Mouse (Mus musculus): ENCODE data around the gene Mars. TPM values are rescaled to one million over a fixed set of nuclear protein-coding genes. Genes with fewer than 3 reads are reported as not detected.
A peak's percentile ranks its signal among the peaks of the same experiment; 100 is the strongest.

Gene Mars
- total and polyA plus RNA-seq, 3 experiments = 147 to 195 TPM; not detected in 1

DNA sequence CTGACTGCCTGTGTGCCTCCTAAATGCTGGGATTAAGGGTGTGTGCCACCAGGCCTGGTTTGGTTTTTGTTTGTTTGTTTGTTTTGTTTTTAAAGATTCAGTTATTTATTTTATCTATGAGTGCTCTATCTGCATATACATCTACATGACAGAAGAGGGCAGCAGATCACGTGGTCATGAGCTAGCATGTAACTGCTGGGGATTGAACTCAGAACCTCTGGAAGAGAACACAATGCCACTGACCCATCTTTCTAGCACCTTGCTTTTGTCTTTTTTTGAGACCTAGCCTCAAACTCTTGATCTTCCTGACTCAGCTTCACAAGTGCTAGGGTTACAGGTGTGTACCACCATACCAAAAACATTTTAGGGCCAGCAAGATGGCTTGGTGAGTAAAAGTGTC lies 23.7 kb upstream of the Mars start:
- TF ChIP-seq JUND (IDR thresholded peaks at IDR 0.05; ENCODE audit: low read depth, low read length) = no peak
- no peak for TF ChIP-seq MEF2A (IDR thresholded peaks at IDR 0.05; ENCODE audit: extremely low read depth, insufficient replicate concordance, low read depth, low read length, poor library complexity, severe bottlenecking)
- TF ChIP-seq KAT2A (conservative IDR thresholded peaks at IDR 0.05; ENCODE audit: low read depth, low read length) = no peak
- TF ChIP-seq CTCF (IDR thresholded peaks at IDR 0.05 in 2 of 3, conservative IDR thresholded peaks at IDR 0.05 in 1 of 3; ENCODE audit: control insufficient read depth in 1 of 3, insufficient read depth in 1 of 3, low read depth in 2 of 3, low read length in 3 of 3, poor library complexity in 1 of 3, severe bottlenecking in 1 of 3) = peak in 2 of 3 experiments; percentile 8 to 27; a peak in 1 of 6 replicates
- TF ChIP-seq USF2 (IDR thresholded peaks at IDR 0.05; ENCODE audit: borderline replicate concordance in 1 of 2, insufficient read depth in 1 of 2, low read depth in 1 of 2, low read length in 2 of 2) = 0 out of 4 replicates have a peak, but pooled peaks of 1 of the 2 experiments have one; percentile 8
- TF ChIP-seq USF1 (IDR thresholded peaks at IDR 0.05; ENCODE audit: low read depth, low read length) = peak; percentile 69
- Histone ChIP-seq H3K9me3 (replicated peaks; ENCODE audit: insufficient read depth, low read length) (no peaks in the 10 kb centered on the region), H3K27ac (ENCODE audit: control insufficient read depth, low read depth, low read length) (no peak overlapping the region), H3K27me3 (ENCODE audit: control insufficient read depth in 1 of 2, insufficient read depth in 2 of 2, low read length in 2 of 2) (no peaks in the 10 kb centered on the region), H3K9ac (ENCODE audit: control insufficient read depth, low read depth, low read length, poor library complexity, severe bottlenecking) (no peak overlapping the region), H3K79me2 (ENCODE audit: control insufficient read depth, insufficient read depth, low read length, poor library complexity) (no peaks in the 10 kb centered on the region; the same call in 1 of the 2 replicates), H3K4me3 (ENCODE audit: control insufficient read depth in 1 of 2, insufficient read depth in 1 of 2, low read depth in 2 of 2, low read length in 2 of 2) (no peak overlapping the region), H3K36me3 (ENCODE audit: control insufficient read depth in 1 of 2, insufficient read depth in 2 of 2, low read length in 2 of 2) (peaks cover 0 to 2% of the 10 kb centered on the region in 2 experiments; a peak in 1 of 4 replicates), H3K4me1 (ENCODE audit: control insufficient read depth in 1 of 2, insufficient read depth in 2 of 2, low read length in 2 of 2) (no peaks in the 10 kb centered on the region)
- no peak for DNase-seq (ENCODE audit: low read depth, low spot score)

GRCm38 (mm10) chr10:127333152-127333551 lies 21.6 kb upstream of the Mars start:
- no peaks in the 10 kb centered on the region for H3K4me1 ChIP-seq (ENCODE audit: control insufficient read depth in 1 of 2, insufficient read depth in 2 of 2, low read length in 2 of 2)
- TF ChIP-seq ETS1 (IDR thresholded peaks at IDR 0.05; ENCODE audit: low read depth, low read length) = no peak
- TF ChIP-seq NRF1 (IDR thresholded peaks at IDR 0.05; ENCODE audit: insufficient read depth, low read depth, low read length, poor library complexity, severe bottlenecking) = no peak
- no peak for TF ChIP-seq TAL1 (IDR thresholded peaks at IDR 0.05; ENCODE audit: low read length)
- TF ChIP-seq POLR2AphosphoS5 (IDR thresholded peaks at IDR 0.05; ENCODE audit: borderline replicate concordance, low read depth, low read length) = no peak
- peak; percentile 77 for TF ChIP-seq RAD21 (IDR thresholded peaks at IDR 0.05; ENCODE audit: low read depth, low read length)
- peak; percentile 83 for TF ChIP-seq MYC (IDR thresholded peaks at IDR 0.05; ENCODE audit: low read depth, low read length)
- no peak for TF ChIP-seq EP300 (IDR thresholded peaks at IDR 0.05; ENCODE audit: low read depth in 1 of 2, low read length in 2 of 2)
- TF ChIP-seq MEF2A (IDR thresholded peaks at IDR 0.05; ENCODE audit: extremely low read depth, insufficient replicate concordance, low read depth, low read length, poor library complexity, severe bottlenecking) = no peak
- TF ChIP-seq MAX (IDR thresholded peaks at IDR 0.05; ENCODE audit: low read length) = no peak
- no peak for TF ChIP-seq POLR2AphosphoS2 (IDR thresholded peaks at IDR 0.05; ENCODE audit: low read length)
- no peak for TF ChIP-seq ZMIZ1 (IDR thresholded peaks at IDR 0.05; ENCODE audit: low read depth, low read length)
- TF ChIP-seq TBP (IDR thresholded peaks at IDR 0.05; ENCODE audit: low read depth, low read length) = peak; percentile 38; the same call in 1 of the 2 replicates
- TF ChIP-seq ZKSCAN1 (IDR thresholded peaks at IDR 0.05; ENCODE audit: low read depth, low read length) = no peak
- peak; percentile 66 for TF ChIP-seq SMC3 (IDR thresholded peaks at IDR 0.05; ENCODE audit: low read depth, low read length)
- TF ChIP-seq MAFK (IDR thresholded peaks at IDR 0.05; ENCODE audit: borderline replicate concordance, low read depth, low read length) = no peak
- no peak for TF ChIP-seq HCFC1 (IDR thresholded peaks at IDR 0.05; ENCODE audit: low read depth, low read length)
- no peak for TF ChIP-seq USF2 (IDR thresholded peaks at IDR 0.05; ENCODE audit: borderline replicate concordance in 1 of 2, insufficient read depth in 1 of 2, low read depth in 1 of 2, low read length in 2 of 2)
- peak; percentile 59; the same call in 1 of the 2 replicates for TF ChIP-seq ZC3H11A (IDR thresholded peaks at IDR 0.05; ENCODE audit: low read depth, low read length)
- no peak for TF ChIP-seq RCOR1 (IDR thresholded peaks at IDR 0.05; ENCODE audit: low read depth, low read length)
- TF ChIP-seq CHD2 (IDR thresholded peaks at IDR 0.05; ENCODE audit: low read length) = no peak
- peak; percentile 51 to 78 (median 53) for TF ChIP-seq CTCF (IDR thresholded peaks at IDR 0.05 in 2 of 3, conservative IDR thresholded peaks at IDR 0.05 in 1 of 3; ENCODE audit: control insufficient read depth in 1 of 3, insufficient read depth in 1 of 3, low read depth in 2 of 3, low read length in 3 of 3, poor library complexity in 1 of 3, severe bottlenecking in 1 of 3)
- TF ChIP-seq BHLHE40 (IDR thresholded peaks at IDR 0.05; ENCODE audit: borderline replicate concordance, low read depth, low read length) = no peak
- TF ChIP-seq SIN3A (IDR thresholded peaks at IDR 0.05; ENCODE audit: low read length) = peak; percentile 49; the same call in 1 of the 2 replicates
- no peak for TF ChIP-seq POLR2A (IDR thresholded peaks at IDR 0.05; ENCODE audit: control insufficient read depth in 1 of 2, insufficient read depth in 1 of 2, low read depth in 1 of 2, low read length in 2 of 2, poor library complexity in 1 of 2)
- TF ChIP-seq MYB (IDR thresholded peaks at IDR 0.05; ENCODE audit: low read depth, low read length) = no peak
- TF ChIP-seq JUND (IDR thresholded peaks at IDR 0.05; ENCODE audit: low read depth, low read length) = no peak
- TF ChIP-seq UBTF (IDR thresholded peaks at IDR 0.05; ENCODE audit: borderline replicate concordance, insufficient read depth, low read depth, low read length) = no peak
- no peak for TF ChIP-seq ZNF384 (IDR thresholded peaks at IDR 0.05; ENCODE audit: low read depth, low read length)
- H3K9ac ChIP-seq (ENCODE audit: control insufficient read depth, low read depth, low read length, poor library complexity, severe bottlenecking) = no peak overlapping the region
- no peaks in the 10 kb centered on the region for H3K36me3 ChIP-seq (ENCODE audit: control insufficient read depth in 1 of 2, insufficient read depth in 2 of 2, low read length in 2 of 2)
- H3K9me3 ChIP-seq (replicated peaks; ENCODE audit: insufficient read depth, low read length) = no peaks in the 10 kb centered on the region
- peak; percentile 71 for DNase-seq (ENCODE audit: low read depth, low spot score)
- H3K27ac ChIP-seq (ENCODE audit: control insufficient read depth, low read depth, low read length) = no peak overlapping the region
- H3K4me3 ChIP-seq (ENCODE audit: control insufficient read depth in 1 of 2, insufficient read depth in 1 of 2, low read depth in 2 of 2, low read length in 2 of 2) = no peak overlapping the region
- H3K79me2 ChIP-seq (ENCODE audit: control insufficient read depth, insufficient read depth, low read length, poor library complexity) = no peaks in the 10 kb centered on the region
- no peaks in the 10 kb centered on the region for H3K27me3 ChIP-seq (ENCODE audit: control insufficient read depth in 1 of 2, insufficient read depth in 2 of 2, low read length in 2 of 2)
